Mouse (Mus musculus): ENCODE measurements at regions not wholly inside any gene's neighbourhood (a gene's known extent, or its start where the extent isn't known, plus 50 kb on each side); places are given as distances from the start of the nearest gene placed in this dataset.
"Not testable (repeated sequence)": the region's sequence is repeated elsewhere in the genome, so short reads cannot be mapped to it uniquely, and the experiment has no call there.

GRCm38 (mm10) chr12:82056782-82057611, 112.1 kb upstream of the Sipa1l1 start:
- not testable (repeated sequence) for H3K27ac ChIP-seq; H3K9ac ChIP-seq; DNase-seq (ENCODE audit: low spot score); H3K36me3 ChIP-seq (replicated peaks; ENCODE audit: control insufficient read depth, insufficient read depth); H3K9me3 ChIP-seq (ENCODE audit: control insufficient read depth, low read length); H3K27me3 ChIP-seq (ENCODE audit: control insufficient read depth, insufficient read depth, low read length); H3K4me3 ChIP-seq (replicated peaks; ENCODE audit: low read length); H3K4me2 ChIP-seq (replicated peaks); H3K4me1 ChIP-seq (replicated peaks; ENCODE audit: control insufficient read depth, insufficient read depth, low read length)
- WGBS = no CpG with 5 or more reads among the region's 6 CpGs
- ATAC-seq (ENCODE audit: low FRiP score) = peak; percentile 88

GRCm38 (mm10) chr12:82064986-82065385, 104.1 kb upstream of the Sipa1l1 start:
- 90% methylated on average over 4 of the region's 4 CpGs for WGBS
- H3K9ac ChIP-seq = no peak overlapping the region
- no peak overlapping the region for H3K4me2 ChIP-seq (replicated peaks)
- no peaks in the 10 kb centered on the region for H3K27me3 ChIP-seq (ENCODE audit: control insufficient read depth, insufficient read depth, low read length)
- H3K4me1 ChIP-seq (replicated peaks; ENCODE audit: control insufficient read depth, insufficient read depth, low read length) = no peaks in the 10 kb centered on the region
- ATAC-seq (ENCODE audit: low FRiP score) (no peak), DNase-seq (ENCODE audit: low spot score) (no peak)
- no peaks in the 10 kb centered on the region for H3K36me3 ChIP-seq (replicated peaks; ENCODE audit: control insufficient read depth, insufficient read depth)
- H3K9me3 ChIP-seq (ENCODE audit: control insufficient read depth, low read length) = no peaks in the 10 kb centered on the region
- H3K4me3 ChIP-seq (replicated peaks; ENCODE audit: low read length) = no peak overlapping the region
- H3K27ac ChIP-seq = no peak overlapping the region

GRCm38 (mm10) chr12:82066860-82067259, 102.3 kb upstream of the Sipa1l1 start:
- no peak for DNase-seq (ENCODE audit: low spot score)
- H3K27me3 ChIP-seq (ENCODE audit: control insufficient read depth, insufficient read depth, low read length) = no peaks in the 10 kb centered on the region
- WGBS = 52% methylated on average over 4 of the region's 4 CpGs
- ATAC-seq (ENCODE audit: low FRiP score) = no peak
- H3K9ac ChIP-seq = no peak overlapping the region
- no peaks in the 10 kb centered on the region for H3K4me1 ChIP-seq (replicated peaks; ENCODE audit: control insufficient read depth, insufficient read depth, low read length)
- H3K4me2 ChIP-seq (replicated peaks) = no peak overlapping the region
- H3K36me3 ChIP-seq (replicated peaks; ENCODE audit: control insufficient read depth, insufficient read depth) = no peaks in the 10 kb centered on the region
- no peak overlapping the region for H3K4me3 ChIP-seq (replicated peaks; ENCODE audit: low read length)
- H3K9me3 ChIP-seq (ENCODE audit: control insufficient read depth, low read length) = no peaks in the 10 kb centered on the region
- H3K27ac ChIP-seq = no peak overlapping the region

- Histone ChIP-seq H3K4me3 (replicated peaks; ENCODE audit: low read length) (no peak overlapping the region), H3K9me3 (ENCODE audit: control insufficient read depth, low read length) (no peaks in the 10 kb centered on the region), H3K27ac (no peak overlapping the region), H3K4me1 (replicated peaks; ENCODE audit: control insufficient read depth, insufficient read depth, low read length) (no peaks in the 10 kb centered on the region), H3K9ac (no peak overlapping the region), H3K4me2 (replicated peaks) (no peak overlapping the region), H3K36me3 (replicated peaks; ENCODE audit: control insufficient read depth, insufficient read depth) (no peaks in the 10 kb centered on the region), H3K27me3 (ENCODE audit: control insufficient read depth, insufficient read depth, low read length) (no peaks in the 10 kb centered on the region)
- WGBS = 93% methylated on average over 9 of the region's 9 CpGs
- DNase-seq (ENCODE audit: low spot score) (no peak), ATAC-seq (ENCODE audit: low FRiP score) (no peak)
Measured at GRCm38 (mm10) chr12:82069621-82070020, 99.5 kb upstream of the Sipa1l1 start.

- Histone ChIP-seq H3K27me3 (ENCODE audit: control insufficient read depth, insufficient read depth, low read length) (no peaks in the 10 kb centered on the region), H3K9ac (no peak overlapping the region), H3K4me3 (replicated peaks; ENCODE audit: low read length) (no peak overlapping the region), H3K27ac (no peak overlapping the region), H3K9me3 (ENCODE audit: control insufficient read depth, low read length) (no peaks in the 10 kb centered on the region), H3K4me2 (replicated peaks) (no peak overlapping the region), H3K36me3 (replicated peaks; ENCODE audit: control insufficient read depth, insufficient read depth) (no peaks in the 10 kb centered on the region), H3K4me1 (replicated peaks; ENCODE audit: control insufficient read depth, insufficient read depth, low read length) (no peaks in the 10 kb centered on the region)
- WGBS = 46% methylated on average over 13 of the region's 13 CpGs
- DNase-seq (ENCODE audit: low spot score) (no peak), ATAC-seq (ENCODE audit: low FRiP score) (no peak)
Measured at GRCm38 (mm10) chr12:82072810-82073465, 96.2 kb upstream of the Sipa1l1 start.

- WGBS = 72% methylated on average over 13 of the region's 13 CpGs
- DNase-seq (ENCODE audit: low spot score) (no peak), ATAC-seq (ENCODE audit: low FRiP score) (no peak)
- Histone ChIP-seq H3K36me3 (replicated peaks; ENCODE audit: control insufficient read depth, insufficient read depth) (no peaks in the 10 kb centered on the region), H3K9ac (no peak overlapping the region), H3K9me3 (ENCODE audit: control insufficient read depth, low read length) (no peaks in the 10 kb centered on the region), H3K27ac (no peak overlapping the region), H3K4me2 (replicated peaks) (no peak overlapping the region), H3K4me1 (replicated peaks; ENCODE audit: control insufficient read depth, insufficient read depth, low read length) (no peaks in the 10 kb centered on the region), H3K4me3 (replicated peaks; ENCODE audit: low read length) (no peak overlapping the region), H3K27me3 (ENCODE audit: control insufficient read depth, insufficient read depth, low read length) (no peaks in the 10 kb centered on the region)
Measured at GRCm38 (mm10) chr12:82075479-82076221, 93.5 kb upstream of the Sipa1l1 start.

- 74% methylated on average over 8 of the region's 8 CpGs for WGBS
- no peaks in the 10 kb centered on the region for H3K36me3 ChIP-seq (replicated peaks; ENCODE audit: control insufficient read depth, insufficient read depth)
- no peak overlapping the region for H3K4me3 ChIP-seq (replicated peaks; ENCODE audit: low read length)
- ATAC-seq (ENCODE audit: low FRiP score) (no peak), DNase-seq (ENCODE audit: low spot score) (no peak)
- H3K27ac ChIP-seq = no peak overlapping the region
- no peak overlapping the region for H3K9ac ChIP-seq
- no peaks in the 10 kb centered on the region for H3K4me1 ChIP-seq (replicated peaks; ENCODE audit: control insufficient read depth, insufficient read depth, low read length)
- no peaks in the 10 kb centered on the region for H3K9me3 ChIP-seq (ENCODE audit: control insufficient read depth, low read length)
- H3K4me2 ChIP-seq (replicated peaks) = no peak overlapping the region
- H3K27me3 ChIP-seq (ENCODE audit: control insufficient read depth, insufficient read depth, low read length) = no peaks in the 10 kb centered on the region
Measured at GRCm38 (mm10) chr12:82076766-82077165, 92.4 kb upstream of the Sipa1l1 start.

- no peak overlapping the region for H3K4me2 ChIP-seq (replicated peaks)
- H3K9me3 ChIP-seq (ENCODE audit: control insufficient read depth, low read length) = no peaks in the 10 kb centered on the region
- no peak overlapping the region for H3K27ac ChIP-seq
- DNase-seq (ENCODE audit: low spot score) = no peak
- no peak for ATAC-seq (ENCODE audit: low FRiP score)
- H3K27me3 ChIP-seq (ENCODE audit: control insufficient read depth, insufficient read depth, low read length) = no peaks in the 10 kb centered on the region
- H3K9ac ChIP-seq = no peak overlapping the region
- H3K4me1 ChIP-seq (replicated peaks; ENCODE audit: control insufficient read depth, insufficient read depth, low read length) = no peaks in the 10 kb centered on the region
- H3K36me3 ChIP-seq (replicated peaks; ENCODE audit: control insufficient read depth, insufficient read depth) = no peaks in the 10 kb centered on the region
- WGBS = 94% methylated on average over 5 of the region's 5 CpGs
- no peak overlapping the region for H3K4me3 ChIP-seq (replicated peaks; ENCODE audit: low read length)
Measured at GRCm38 (mm10) chr12:82077945-82078344, 91.2 kb upstream of the Sipa1l1 start.

GRCm38 (mm10) chr12:82078740-82079139, 90.4 kb upstream of the Sipa1l1 start:
- no peaks in the 10 kb centered on the region for H3K4me1 ChIP-seq (replicated peaks; ENCODE audit: control insufficient read depth, insufficient read depth, low read length)
- H3K27ac ChIP-seq = no peak overlapping the region
- ATAC-seq (ENCODE audit: low FRiP score) = no peak
- no peaks in the 10 kb centered on the region for H3K9me3 ChIP-seq (ENCODE audit: control insufficient read depth, low read length)
- no peak for DNase-seq (ENCODE audit: low spot score)
- no peak overlapping the region for H3K9ac ChIP-seq
- H3K4me2 ChIP-seq (replicated peaks) = no peak overlapping the region
- no peaks in the 10 kb centered on the region for H3K36me3 ChIP-seq (replicated peaks; ENCODE audit: control insufficient read depth, insufficient read depth)
- no peaks in the 10 kb centered on the region for H3K27me3 ChIP-seq (ENCODE audit: control insufficient read depth, insufficient read depth, low read length)
- H3K4me3 ChIP-seq (replicated peaks; ENCODE audit: low read length) = no peak overlapping the region

All from hindbrain, embryonic 14.5 days (tissue).